Mouse (Mus musculus): ENCODE results near the gene Nptn. TPM values are rescaled to one million over a fixed set of nuclear protein-coding genes. Genes with fewer than 3 reads are reported as not detected.
A peak's percentile ranks its signal among the peaks of the same experiment; 100 is the strongest.
"Not testable (repeated sequence)": the region's sequence is repeated elsewhere in the genome, so short reads cannot be mapped to it uniquely, and the experiment has no call there.

Gene Nptn
- polyA plus RNA-seq, 1 experiment, result 262 TPM

DNA sequence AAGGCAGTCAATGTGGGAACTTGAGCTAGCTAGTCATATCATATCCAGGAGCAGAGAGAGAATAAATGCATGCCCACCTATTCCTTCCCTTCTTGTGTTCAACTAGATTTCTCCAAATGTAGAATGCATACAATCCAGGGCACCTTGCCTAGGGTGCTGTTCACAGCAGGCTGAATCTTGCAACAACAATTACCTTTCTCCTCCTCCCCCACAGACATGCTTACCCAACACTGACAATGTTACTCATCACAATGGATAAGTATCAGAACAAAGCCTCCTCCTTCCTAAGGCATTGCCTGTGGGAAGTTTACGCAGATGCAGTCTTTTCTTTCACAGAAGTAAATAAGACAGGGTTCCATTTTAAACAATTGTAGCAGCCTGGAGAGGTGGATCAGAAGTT is 11.0 kb upstream of the Nptn start:
- Histone ChIP-seq H3K79me2 (ENCODE audit: control insufficient read depth, insufficient read depth) (no peaks in the 10 kb centered on the region), H3K36me3 (ENCODE audit: control insufficient read depth, insufficient read depth) (no peaks in the 10 kb centered on the region), H3K79me3 (ENCODE audit: low read depth) (no peaks in the 10 kb centered on the region), H3ac (ENCODE audit: control insufficient read depth, insufficient read length, low read depth) (no peak overlapping the region), H3K4me3 (ENCODE audit: insufficient read depth, poor library complexity, severe bottlenecking) (no peak overlapping the region), H3K27me3 (ENCODE audit: control insufficient read depth, insufficient read depth, insufficient read length) (no peaks in the 10 kb centered on the region)
- TF ChIP-seq CEBPB (IDR thresholded peaks at IDR 0.05; ENCODE audit: low read depth) (no peak), FOSL1 (IDR thresholded peaks at IDR 0.05; ENCODE audit: insufficient read depth, low read length, poor library complexity, severe bottlenecking) (no peak), MYOD1 (IDR thresholded peaks at IDR 0.05; ENCODE audit: control insufficient read depth, insufficient read length, low read depth) (no peak), USF1 (IDR thresholded peaks at IDR 0.05; ENCODE audit: low read depth) (no peak), MYOG (IDR thresholded peaks at IDR 0.05; ENCODE audit: control insufficient read depth, extremely low read depth, insufficient read length) (no peak), MAX (IDR thresholded peaks at IDR 0.05) (no peak), CTCF (IDR thresholded peaks at IDR 0.05; ENCODE audit: control insufficient read depth, insufficient read depth, insufficient read length) (no peak)

DNA sequence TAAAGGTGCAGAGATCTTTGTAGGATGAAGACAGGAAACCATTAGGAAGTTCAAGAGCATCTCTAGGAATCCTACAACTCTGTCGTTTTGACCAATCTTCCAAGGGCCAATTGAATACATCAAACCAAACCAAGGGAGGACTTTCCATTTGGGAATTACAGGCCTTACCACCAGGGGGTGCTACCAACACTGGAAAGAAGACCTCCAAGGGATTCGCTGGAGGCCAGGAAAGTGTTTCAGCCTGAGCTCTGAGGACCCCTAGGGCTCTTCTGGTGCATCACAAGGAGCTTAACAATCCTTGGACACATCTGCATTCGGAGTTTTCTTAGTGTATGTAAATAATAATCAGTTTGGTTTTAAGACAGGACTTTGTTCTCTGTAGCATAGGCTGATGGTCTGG is 3.4 kb upstream of the Nptn start:
- H3ac ChIP-seq (ENCODE audit: control insufficient read depth, insufficient read length, low read depth), result no peak overlapping the region
- no peak overlapping the region for H3K4me3 ChIP-seq (ENCODE audit: insufficient read depth, poor library complexity, severe bottlenecking)
- H3K27me3 ChIP-seq (ENCODE audit: control insufficient read depth, insufficient read depth, insufficient read length), result no peaks in the 10 kb centered on the region
- H3K79me3 ChIP-seq (ENCODE audit: low read depth), result peaks cover 12% of the 10 kb centered on the region
- no peak for TF ChIP-seq FOSL1 (IDR thresholded peaks at IDR 0.05; ENCODE audit: insufficient read depth, low read length, poor library complexity, severe bottlenecking)
- TF ChIP-seq CEBPB (IDR thresholded peaks at IDR 0.05; ENCODE audit: low read depth), result no peak
- TF ChIP-seq USF1 (IDR thresholded peaks at IDR 0.05; ENCODE audit: low read depth), result no peak
- peak; percentile 53 for TF ChIP-seq CTCF (IDR thresholded peaks at IDR 0.05; ENCODE audit: control insufficient read depth, insufficient read depth, insufficient read length)
- TF ChIP-seq MYOG (IDR thresholded peaks at IDR 0.05; ENCODE audit: control insufficient read depth, extremely low read depth, insufficient read length), result no peak
- H3K36me3 ChIP-seq (ENCODE audit: control insufficient read depth, insufficient read depth), result no peaks in the 10 kb centered on the region
- peaks cover 13% of the 10 kb centered on the region for H3K79me2 ChIP-seq (ENCODE audit: control insufficient read depth, insufficient read depth)

DNA sequence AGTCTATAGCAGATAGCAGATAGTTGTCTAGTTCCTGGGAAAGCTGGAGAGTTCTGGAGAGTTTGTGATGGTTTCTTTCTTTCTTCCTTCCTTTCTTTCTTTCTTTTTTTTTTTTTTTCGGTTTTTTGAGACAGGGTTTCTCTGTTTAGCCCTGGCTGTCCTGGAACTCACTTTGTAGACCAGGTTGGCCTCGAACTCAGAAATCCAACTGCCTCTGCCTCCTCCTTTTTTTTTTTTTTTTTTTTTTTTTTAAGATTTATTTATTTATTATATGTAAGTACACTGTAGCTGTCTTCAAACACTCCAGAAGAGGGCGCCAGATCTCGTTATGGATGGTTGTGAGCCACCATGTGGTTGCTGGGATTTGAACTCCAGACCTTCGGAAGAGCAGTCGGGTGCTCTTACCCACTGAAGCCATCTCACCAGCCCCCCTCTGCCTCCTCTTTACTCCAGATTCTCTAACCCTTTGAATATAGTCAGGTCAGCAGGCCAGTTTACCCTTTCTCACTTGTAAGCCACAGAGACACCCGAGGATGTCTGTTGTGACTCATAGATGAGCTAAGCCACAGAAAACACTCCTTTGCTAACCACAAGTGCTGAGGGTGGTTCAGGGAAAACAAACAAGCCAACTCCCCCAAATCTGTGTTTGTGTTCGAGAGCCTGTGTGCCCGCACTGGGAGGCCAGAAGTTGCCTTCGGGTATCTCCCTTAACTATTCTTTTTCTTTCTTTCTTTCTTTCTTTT is 1.4 kb upstream of the Nptn start:
- H3K4me3 ChIP-seq (ENCODE audit: insufficient read depth, poor library complexity, severe bottlenecking); H3K36me3 ChIP-seq (ENCODE audit: control insufficient read depth, insufficient read depth); H3K27me3 ChIP-seq (ENCODE audit: control insufficient read depth, insufficient read depth, insufficient read length); H3ac ChIP-seq (ENCODE audit: control insufficient read depth, insufficient read length, low read depth): not testable (repeated sequence)
- peaks cover 32% of the 10 kb centered on the region for H3K79me3 ChIP-seq (ENCODE audit: low read depth)
- H3K79me2 ChIP-seq (ENCODE audit: control insufficient read depth, insufficient read depth), result peaks cover 33% of the 10 kb centered on the region
- peak; percentile 65 for TF ChIP-seq FOSL1 (IDR thresholded peaks at IDR 0.05; ENCODE audit: insufficient read depth, low read length, poor library complexity, severe bottlenecking)

DNA sequence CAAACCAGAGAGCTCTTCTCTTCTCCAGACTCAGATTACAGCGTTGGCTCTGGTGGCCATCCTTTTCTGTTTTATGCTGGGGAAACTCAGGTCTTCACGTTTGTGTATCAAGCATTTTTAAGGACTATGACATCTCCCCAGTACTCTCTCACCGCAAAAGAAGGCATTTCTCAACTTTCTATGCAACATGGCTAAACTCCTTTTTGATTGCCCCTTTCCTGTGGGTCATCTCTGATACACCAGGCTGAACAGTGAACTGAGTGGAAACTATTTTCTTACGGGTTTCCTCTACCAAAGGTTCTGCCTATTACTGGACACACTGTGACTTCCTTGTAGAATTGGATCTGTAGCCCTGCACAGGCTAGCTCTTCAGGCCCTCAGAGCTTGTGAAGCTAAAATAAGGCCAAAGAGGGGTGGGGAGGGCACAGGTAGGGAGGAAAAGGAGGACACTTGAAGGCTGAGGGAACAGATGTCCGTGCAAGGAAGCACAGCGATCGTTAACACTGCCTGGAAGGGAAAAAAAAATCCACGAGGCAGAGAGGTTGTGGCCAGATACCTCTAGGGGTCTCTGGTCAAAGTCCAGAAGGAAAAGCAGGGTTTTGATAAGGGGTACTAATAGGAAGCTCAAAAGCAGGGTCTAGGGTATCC is 633 bp upstream of the Nptn start:
- Histone ChIP-seq H3K79me3 (ENCODE audit: low read depth) (peaks cover 39% of the 10 kb centered on the region), H3ac (ENCODE audit: control insufficient read depth, insufficient read length, low read depth) (peak overlapping the region; percentile 24), H3K79me2 (ENCODE audit: control insufficient read depth, insufficient read depth) (peaks cover 41% of the 10 kb centered on the region), H3K36me3 (ENCODE audit: control insufficient read depth, insufficient read depth) (no peaks in the 10 kb centered on the region), H3K4me3 (ENCODE audit: insufficient read depth, poor library complexity, severe bottlenecking) (no peak overlapping the region), H3K27me3 (ENCODE audit: control insufficient read depth, insufficient read depth, insufficient read length) (no peaks in the 10 kb centered on the region)
- TF ChIP-seq MYOG (IDR thresholded peaks at IDR 0.05; ENCODE audit: control insufficient read depth, extremely low read depth, insufficient read length) (no peak), CEBPB (IDR thresholded peaks at IDR 0.05; ENCODE audit: low read depth) (no peak), USF1 (IDR thresholded peaks at IDR 0.05; ENCODE audit: low read depth) (no peak), MYOD1 (IDR thresholded peaks at IDR 0.05; ENCODE audit: control insufficient read depth, insufficient read length, low read depth) (no peak), MAX (IDR thresholded peaks at IDR 0.05) (no peak), FOSL1 (IDR thresholded peaks at IDR 0.05; ENCODE audit: insufficient read depth, low read length, poor library complexity, severe bottlenecking) (no peak), CTCF (IDR thresholded peaks at IDR 0.05; ENCODE audit: control insufficient read depth, insufficient read depth, insufficient read length) (no peak)

DNA sequence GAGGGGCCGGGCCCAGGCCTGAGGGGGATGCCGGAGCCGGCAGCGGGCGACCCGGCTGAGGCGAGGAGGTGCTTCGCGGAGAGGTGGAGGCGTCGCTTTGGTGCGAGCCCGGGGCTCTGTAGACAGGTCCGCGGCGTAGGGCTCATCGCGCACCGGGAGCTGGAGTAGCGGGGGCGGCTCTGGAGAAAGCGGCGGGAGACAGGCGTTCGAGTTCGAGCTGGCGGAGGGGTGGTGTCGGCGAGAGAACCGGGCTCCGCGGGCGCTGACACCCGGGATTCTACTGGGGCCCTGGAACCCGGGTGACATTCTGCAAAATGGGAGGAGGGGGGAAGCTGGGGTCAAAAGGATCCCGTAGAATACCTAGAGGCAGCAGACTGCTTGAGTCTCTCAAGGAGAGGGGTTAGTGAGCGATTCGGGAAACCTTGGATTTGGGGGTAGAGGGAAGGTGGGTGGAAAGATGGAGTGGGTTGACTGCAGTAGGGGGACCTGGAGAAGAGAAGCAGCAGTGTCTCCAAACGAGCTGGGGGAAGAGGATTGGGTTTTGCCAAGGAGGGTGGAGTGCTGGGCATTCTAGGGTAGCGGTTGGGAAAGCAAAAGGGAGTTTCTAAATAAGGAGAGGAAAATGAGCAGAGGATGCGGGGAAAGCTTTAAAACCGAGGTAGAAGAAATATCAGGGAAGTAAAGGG is 684 bp downstream of the Nptn start:
- peaks cover 3% of the 10 kb centered on the region for H3K36me3 ChIP-seq (ENCODE audit: control insufficient read depth, insufficient read depth)
- no peak for TF ChIP-seq USF1 (IDR thresholded peaks at IDR 0.05; ENCODE audit: low read depth)
- no peak for TF ChIP-seq FOSL1 (IDR thresholded peaks at IDR 0.05; ENCODE audit: insufficient read depth, low read length, poor library complexity, severe bottlenecking)
- no peak for TF ChIP-seq MYOD1 (IDR thresholded peaks at IDR 0.05; ENCODE audit: control insufficient read depth, insufficient read length, low read depth)
- no peak for TF ChIP-seq MYOG (IDR thresholded peaks at IDR 0.05; ENCODE audit: control insufficient read depth, extremely low read depth, insufficient read length)
- TF ChIP-seq CTCF (IDR thresholded peaks at IDR 0.05; ENCODE audit: control insufficient read depth, insufficient read depth, insufficient read length), result no peak
- no peak for TF ChIP-seq MAX (IDR thresholded peaks at IDR 0.05)
- TF ChIP-seq CEBPB (IDR thresholded peaks at IDR 0.05; ENCODE audit: low read depth), result no peak
- H3K79me2 ChIP-seq (ENCODE audit: control insufficient read depth, insufficient read depth), result peaks cover 54% of the 10 kb centered on the region
- H3K79me3 ChIP-seq (ENCODE audit: low read depth), result peaks cover 52% of the 10 kb centered on the region
- H3K27me3 ChIP-seq (ENCODE audit: control insufficient read depth, insufficient read depth, insufficient read length), result no peaks in the 10 kb centered on the region
- peak overlapping the region; percentile 72 for H3K4me3 ChIP-seq (ENCODE audit: insufficient read depth, poor library complexity, severe bottlenecking)
- H3ac ChIP-seq (ENCODE audit: control insufficient read depth, insufficient read length, low read depth), result peak overlapping the region; percentile 81
